Mouse (Mus musculus) liver, embryonic 14.5 days (tissue): ENCODE data around the gene Gm49368. TPM values are rescaled to one million over a fixed set of nuclear protein-coding genes. Genes with fewer than 3 reads are reported as not detected.

Experiments used
- ATAC-seq: fragments of 200-750 bp; cut with Nextera tagmentation; 2 replicates; pipeline ENCODE4 v1.8.0; 2017; ENCODE audit warnings: moderate number of reproducible peaks, mild to moderate bottlenecking, moderate library complexity; ENCODE audit not compliant: insufficient read depth
- DNase-seq, 3 experiments: peaks; one replicate each; pipeline ENCODE4 v3.0.0-alpha.2; 2012 to 2013; ENCODE audit warnings: low read depth in 3 of 3, low spot score in 3 of 3
- H3K27ac ChIP-seq: fragments of 300-500 bp; sonication (generic); 2 replicates; pipeline ENCODE4 v1.5.1; 2014; ENCODE audit warnings: moderate library complexity, mild to moderate bottlenecking, control low read depth, inconsistent platforms
- H3K27me3 ChIP-seq: fragments of 300-500 bp; sonication (generic); 2 replicates; pipeline ENCODE4 v1.6.1; 2014; ENCODE audit warnings: mild to moderate bottlenecking, low read length, moderate library complexity; ENCODE audit not compliant: control insufficient read depth, insufficient read depth
- H3K36me3 ChIP-seq: fragments of 300-500 bp; sonication (generic); replicated peaks from 2 replicates; pipeline ENCODE4 v1.6.1; 2014; ENCODE audit warnings: low read depth; ENCODE audit not compliant: control insufficient read depth, insufficient read depth
- H3K4me1 ChIP-seq, 2 experiments: fragments of 200-500 bp in 1 of 2; fragments of 300-500 bp in 1 of 2; sonication (generic) in 1 of 2; replicated peaks; 2 replicates each; pipeline ENCODE4 v1.6.1; 2012 to 2014; ENCODE audit warnings: antibody characterized with exemption in 1 of 2, inconsistent platforms in 1 of 2, low read length in 1 of 2; ENCODE audit not compliant: control insufficient read depth in 2 of 2, insufficient read depth in 2 of 2
- H3K4me2 ChIP-seq: fragments of 300-500 bp; sonication (generic); 2 replicates; pipeline ENCODE4 v1.6.1; 2014; ENCODE audit warnings: low read depth, mild to moderate bottlenecking, control low read depth, moderate library complexity
- H3K4me3 ChIP-seq, 2 experiments: fragments of 200-500 bp in 1 of 2; fragments of 300-500 bp in 1 of 2; sonication (generic) in 1 of 2; 2 replicates each; pipeline ENCODE4 v1.5.1; 2012 to 2014; ENCODE audit warnings: low read depth in 2 of 2, low read length in 2 of 2, mild to moderate bottlenecking in 2 of 2, control low read depth in 1 of 2, inconsistent platforms in 1 of 2, moderate library complexity in 1 of 2; ENCODE audit not compliant: insufficient read depth in 1 of 2
- H3K9ac ChIP-seq: fragments of 300-500 bp; sonication (generic); replicated peaks from 2 replicates; pipeline ENCODE4 v1.6.1; 2014; ENCODE audit warnings: mild to moderate bottlenecking, control low read depth, moderate library complexity
- H3K9me3 ChIP-seq: fragments of 300-500 bp; sonication (generic); 2 replicates; pipeline ENCODE4 v1.6.1; 2016; ENCODE audit warnings: low read length, mixed read lengths; ENCODE audit not compliant: control insufficient read depth
- CTCF ChIP-seq: IDR thresholded peaks from 2 replicates; pipeline ENCODE4 v1.5.1; 2016; ENCODE audit warnings: antibody characterized with exemption, low read depth, control low read depth
- EP300 ChIP-seq: IDR thresholded peaks from 2 replicates; pipeline ENCODE4 v1.6.1; 2016; ENCODE audit warnings: antibody characterized with exemption, low read depth
- WGBS: fragments of 180-500 bp; shearing (Covaris S2); extraction: QIAGEN DNeasy Blood & Tissue Kit; methylation state at CpG from one replicate; pipeline ENCODE4 v1.1.7; 2014; ENCODE audit not compliant: insufficient replicate concordance; 5-methylcytosine and 5-hydroxymethylcytosine counted together
- polyA plus RNA-seq, 2 experiments: library from polyadenylated mRNA; depleted of rRNA in 1 of 2; stranded (reverse) in 1 of 2; unstranded in 1 of 2; fragments of >200 nt; fragmentation: Nextera tagmentation in 1 of 2; extraction: Ambion mirVana in 1 of 2; gene quantifications; 2 replicates each; pipeline versions ENCODE4 v1.2.1 to v1.2.3; 2012 to 2014

The Gm49368 gene
- polyA plus RNA-seq, 2 experiments = 0.03 TPM; not detected in 1

DNA sequence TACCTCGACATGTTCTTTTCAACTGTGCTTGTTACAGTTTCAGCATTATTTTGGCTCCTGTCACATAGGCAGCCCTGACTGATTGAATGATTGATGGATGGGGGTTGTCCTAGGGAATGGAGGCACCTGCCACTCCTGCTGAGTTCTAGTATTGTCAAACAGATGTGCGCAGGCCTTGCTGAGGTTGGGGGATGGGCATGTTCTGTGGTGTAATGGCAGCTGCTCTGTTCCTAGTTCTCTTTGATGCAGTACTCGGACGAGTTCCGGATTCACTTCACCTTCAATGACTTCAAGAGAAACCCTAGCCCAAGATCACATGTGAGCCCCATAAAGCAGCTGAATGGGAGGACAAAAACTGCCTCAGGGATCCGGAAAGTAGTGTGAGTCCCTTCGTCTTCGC lies 17.5 kb downstream of the Gm49368 start:
- TF ChIP-seq EP300 (no peak), CTCF (no peak)
- WGBS = 67% methylated on average over 8 of the region's 8 CpGs

GRCm38 (mm10) chr7:128089141-128089540 lies 26.7 kb downstream of the Gm49368 start:
- Histone ChIP-seq H3K4me2 (no peak overlapping the region), H3K9ac (no peak overlapping the region)
- WGBS = 27% methylated on average over 7 of the region's 7 CpGs

More for the DNA sequence above, 17.5 kb downstream of the Gm49368 start:
- Histone ChIP-seq H3K36me3 (no peaks in the 10 kb centered on the region), H3K4me2 (no peak overlapping the region), H3K27me3 (no peaks in the 10 kb centered on the region), H3K27ac (no peak overlapping the region), H3K9ac (no peak overlapping the region), H3K4me1 (no peaks in the 10 kb centered on the region), H3K9me3 (no peaks in the 10 kb centered on the region), H3K4me3 (no peak overlapping the region)
- ATAC-seq = no peak
- no peak for DNase-seq

GRCm38 (mm10) chr7:128098135-128098534 lies 35.7 kb downstream of the Gm49368 start:
- no peak for DNase-seq
- Histone ChIP-seq H3K27me3 (no peaks in the 10 kb centered on the region), H3K9ac (no peak overlapping the region), H3K36me3 (no peaks in the 10 kb centered on the region), H3K4me1 (no peaks in the 10 kb centered on the region), H3K27ac (no peak overlapping the region), H3K4me3 (no peak overlapping the region), H3K4me2 (no peak overlapping the region), H3K9me3 (no peaks in the 10 kb centered on the region)
- TF ChIP-seq CTCF (no peak), EP300 (no peak)
- no peak for ATAC-seq
- 52% methylated on average over 1 of the region's 1 CpGs for WGBS

More at GRCm38 (mm10) chr7:128089141-128089540, 26.7 kb downstream of the Gm49368 start:
- Histone ChIP-seq H3K27me3 (no peaks in the 10 kb centered on the region), H3K27ac (no peak overlapping the region), H3K4me3 (no peak overlapping the region), H3K36me3 (no peaks in the 10 kb centered on the region), H3K4me1 (no peaks in the 10 kb centered on the region), H3K9me3 (no peaks in the 10 kb centered on the region)
- DNase-seq = peak in 1 of 3 experiments; percentile 10
- ATAC-seq = no peak
- no peak for TF ChIP-seq CTCF
- no peak for TF ChIP-seq EP300

GRCm38 (mm10) chr7:128100742-128101357 lies 38.4 kb downstream of the Gm49368 start:
- ATAC-seq = no peak
- H3K4me1 ChIP-seq = no peaks in the 10 kb centered on the region
- no peaks in the 10 kb centered on the region for H3K36me3 ChIP-seq
- no peak overlapping the region for H3K4me3 ChIP-seq
- H3K9me3 ChIP-seq = no peaks in the 10 kb centered on the region
- H3K27me3 ChIP-seq = no peaks in the 10 kb centered on the region
- no peak overlapping the region for H3K9ac ChIP-seq
- DNase-seq = no peak
- 67% methylated on average over 2 of the region's 2 CpGs for WGBS
- H3K27ac ChIP-seq = no peak overlapping the region
- TF ChIP-seq CTCF = no peak
- no peak for TF ChIP-seq EP300
- no peak overlapping the region for H3K4me2 ChIP-seq

DNA sequence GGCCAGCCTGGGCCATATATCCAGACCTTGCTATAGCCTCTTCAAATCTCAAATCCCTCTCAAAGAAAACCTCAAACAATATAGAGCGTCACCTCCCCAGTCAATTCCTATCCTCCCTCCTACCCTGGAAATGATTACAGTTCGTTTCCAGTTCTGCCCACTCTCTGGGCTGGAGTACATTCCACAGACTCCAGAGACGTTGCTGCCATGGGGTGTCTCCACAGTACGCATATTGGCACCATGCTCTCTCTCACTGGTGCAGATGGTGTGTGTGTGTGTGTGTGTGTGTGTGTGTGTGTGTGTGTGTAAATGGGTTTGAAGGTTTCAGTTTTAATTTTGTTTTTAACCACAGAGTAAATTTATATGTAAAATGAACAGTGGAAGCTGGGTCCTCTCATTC lies 42.8 kb downstream of the Gm49368 start:
- 53% methylated on average over 4 of the region's 4 CpGs for WGBS
- no peak overlapping the region for H3K4me3 ChIP-seq
- no peak overlapping the region for H3K4me2 ChIP-seq
- no peaks in the 10 kb centered on the region for H3K27me3 ChIP-seq
- H3K9ac ChIP-seq = no peak overlapping the region
- ATAC-seq (no peak), DNase-seq (no peak)
- no peaks in the 10 kb centered on the region for H3K9me3 ChIP-seq
- no peak overlapping the region for H3K27ac ChIP-seq
- TF ChIP-seq EP300 = no peak
- no peak for TF ChIP-seq CTCF
- H3K36me3 ChIP-seq = no peaks in the 10 kb centered on the region
- no peaks in the 10 kb centered on the region for H3K4me1 ChIP-seq
